Mouse (Mus musculus) kidney, postnatal 36 days (tissue): ENCODE measurements around the gene Sdcbp2.
A peak's percentile ranks its signal among the peaks of the same experiment; 100 is the strongest.
"Not testable (repeated sequence)": the region's sequence is repeated elsewhere in the genome, so short reads cannot be mapped to it uniquely, and the experiment has no call there.

Source experiments
- DNase-seq, 2 experiments: peaks; one replicate each; pipeline ENCODE4 v3.0.0; 2021 to 2022; ENCODE audit warnings: mixed read lengths in 2 of 2

Sdcbp2 gene

GRCm38 (mm10) chr2:151569452-151569851, 3.0 kb upstream of the Sdcbp2 start:
- no peak for DNase-seq

GRCm38 (mm10) chr2:151573667-151574066, 1.2 kb downstream of the Sdcbp2 start:
- DNase-seq: no peak

- DNase-seq: no peak
Measured at GRCm38 (mm10) chr2:151574607-151575006, 2.2 kb downstream of the Sdcbp2 start.

- peak; percentile 45 to 55 for DNase-seq
Measured at GRCm38 (mm10) chr2:151575119-151575698, 2.8 kb downstream of the Sdcbp2 start.

- peak; percentile 90 to 91 for DNase-seq
Measured at GRCm38 (mm10) chr2:151575699-151576389, 3.4 kb downstream of the Sdcbp2 start.

- no peak for DNase-seq
Measured at GRCm38 (mm10) chr2:151579183-151579582, 6.8 kb downstream of the Sdcbp2 start.

- no peak for DNase-seq
Measured at GRCm38 (mm10) chr2:151580945-151581344, 8.5 kb downstream of the Sdcbp2 start.

GRCm38 (mm10) chr2:151585934-151586333, 13.5 kb downstream of the Sdcbp2 start:
- no peak for DNase-seq

- DNase-seq: no peak
Measured at GRCm38 (mm10) chr2:151586807-151587206, 14.4 kb downstream of the Sdcbp2 start.

- peak; percentile 41 to 47 for DNase-seq
Measured at GRCm38 (mm10) chr2:151587306-151587705, 14.9 kb downstream of the Sdcbp2 start.

GRCm38 (mm10) chr2:151598068-151598467, 25.6 kb downstream of the Sdcbp2 start:
- DNase-seq: no peak

- no peak for DNase-seq
Measured at GRCm38 (mm10) chr2:151602106-151602505, 29.7 kb downstream of the Sdcbp2 start.

- no peak for DNase-seq
Measured at GRCm38 (mm10) chr2:151603630-151604029, 31.2 kb downstream of the Sdcbp2 start.

- no peak for DNase-seq
Measured at GRCm38 (mm10) chr2:151605437-151605987, 33.1 kb downstream of the Sdcbp2 start.

- no peak for DNase-seq
Measured at GRCm38 (mm10) chr2:151608435-151608834, 36.0 kb downstream of the Sdcbp2 start.

- no peak for DNase-seq
Measured at GRCm38 (mm10) chr2:151609974-151610373, 37.6 kb downstream of the Sdcbp2 start.

- not testable (repeated sequence) for DNase-seq
Measured at GRCm38 (mm10) chr2:151615779-151616178, 43.4 kb downstream of the Sdcbp2 start.

- DNase-seq: peak; percentile 13 to 21
Measured at GRCm38 (mm10) chr2:151616551-151617329, 44.3 kb downstream of the Sdcbp2 start.

GRCm38 (mm10) chr2:151623776-151624175, 51.4 kb downstream of the Sdcbp2 start:
- no peak for DNase-seq

GRCm38 (mm10) chr2:151626296-151626695, 53.9 kb downstream of the Sdcbp2 start:
- DNase-seq: no peak

GRCm38 (mm10) chr2:151628011-151628410, 55.6 kb downstream of the Sdcbp2 start:
- no peak for DNase-seq

- DNase-seq: no peak
Measured at GRCm38 (mm10) chr2:151629310-151629709, 56.9 kb downstream of the Sdcbp2 start.

- no peak for DNase-seq
Measured at GRCm38 (mm10) chr2:151631406-151632158, 59.2 kb downstream of the Sdcbp2 start.
